Mouse (Mus musculus): ENCODE data around the gene Col9a3.

- no peak for TF ChIP-seq CTCF (IDR thresholded peaks at IDR 0.05; ENCODE audit: low read depth, low read length)
- TF ChIP-seq POLR2A (IDR thresholded peaks at IDR 0.05; ENCODE audit: extremely low read depth, insufficient read depth, low read length) = no peak
Observed at GRCm38 (mm10) chr2:180581002-180581401, 16.6 kb upstream of the Col9a3 start, which contains the start of gene Mrgbp.

Measured in liver, adult 2 months (tissue).